ENCODE assay signal across 20 mouse cellular contexts in the genomic region with DNA sequence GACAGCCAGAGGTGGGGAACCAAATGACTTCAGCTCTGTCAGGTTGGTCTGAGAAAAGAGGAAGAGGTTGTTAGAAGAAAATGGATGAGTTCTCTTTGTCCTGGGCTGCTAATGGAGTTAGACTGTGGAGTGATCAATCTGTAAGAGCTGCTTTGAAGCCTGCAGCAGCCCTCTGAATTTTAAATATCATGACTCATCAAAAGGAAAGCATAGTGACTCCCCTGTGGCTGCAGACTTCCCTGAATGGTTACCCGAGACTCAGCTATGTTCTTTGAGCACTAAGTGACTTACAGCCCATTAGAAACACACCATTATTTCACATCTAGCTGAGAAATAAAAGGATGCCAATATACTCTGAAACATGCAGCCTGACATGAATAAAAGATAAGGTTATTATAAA.
DNase-seq lines count a peak whose midpoint lies in the region; ATAC-seq lines count a peak whose summit lies in the region.
"Had no signal": no experiment of that assay in that cellular context is flagged by ENCODE, and none has a peak within 500 bp of the region (broad histone marks: within the 10 kb centered on the region; RNA-seq: fewer than 3 reads in every experiment).

No protein-coding gene starts in this region.

- H3K9ac ChIP-seq in forebrain, embryonic 16.5 days (replicated peaks; ENCODE audit: low read depth, low read length): no peak overlapping the region
- H3K9ac ChIP-seq in forebrain, embryonic 15.5 days (replicated peaks): no peak overlapping the region
- H3K9ac ChIP-seq in midbrain, embryonic 13.5 days (replicated peaks): no peak overlapping the region
- no peak overlapping the region for H3K9ac ChIP-seq in midbrain, embryonic 11.5 days (ENCODE audit: low read length)
- no peak overlapping the region for H3K9ac ChIP-seq in midbrain, embryonic 15.5 days
- H3K9ac ChIP-seq: heart, embryonic 15.5 days; kidney, embryonic 15.5 days; liver, embryonic 14.5 days; lung, embryonic 15.5 days had no signal

- no peaks in the 10 kb centered on the region for H3K4me1 ChIP-seq in forebrain, embryonic 16.5 days (replicated peaks; ENCODE audit: control insufficient read depth, insufficient read depth, low read length)
- H3K4me1 ChIP-seq in forebrain, embryonic 15.5 days: peaks cover 4% of the 10 kb centered on the region; the same call in 1 of the 2 replicates
- H3K4me1 ChIP-seq in midbrain, embryonic 13.5 days (replicated peaks): peaks cover 3% of the 10 kb centered on the region
- no peaks in the 10 kb centered on the region for H3K4me1 ChIP-seq in midbrain, embryonic 11.5 days (ENCODE audit: control insufficient read depth, insufficient read depth, low read length)
- peaks cover 8% of the 10 kb centered on the region; the same call in 1 of the 2 replicates for H3K4me1 ChIP-seq in midbrain, embryonic 15.5 days
- H3K4me1 ChIP-seq: heart, embryonic 15.5 days; kidney, embryonic 15.5 days; lung, embryonic 15.5 days had no signal

- no peaks in the 10 kb centered on the region for H3K9me3 ChIP-seq in forebrain, embryonic 16.5 days (ENCODE audit: control insufficient read depth, low read length)
- H3K9me3 ChIP-seq in forebrain, embryonic 15.5 days: no peaks in the 10 kb centered on the region
- H3K9me3 ChIP-seq in midbrain, embryonic 13.5 days: no peaks in the 10 kb centered on the region
- no peaks in the 10 kb centered on the region for H3K9me3 ChIP-seq in midbrain, embryonic 11.5 days (ENCODE audit: control insufficient read depth, low read length)
- no peaks in the 10 kb centered on the region for H3K9me3 ChIP-seq in midbrain, embryonic 15.5 days
- H3K9me3 ChIP-seq: heart, embryonic 15.5 days; kidney, embryonic 15.5 days; lung, embryonic 15.5 days had no signal

- 16% methylated on average over 1 of the region's 1 CpGs for WGBS in forebrain, embryonic 16.5 days
- WGBS in forebrain, embryonic 15.5 days: 23% methylated on average over 1 of the region's 1 CpGs
- 36% methylated on average over 1 of the region's 1 CpGs for WGBS in midbrain, embryonic 13.5 days
- 50% methylated on average over 1 of the region's 1 CpGs for WGBS in midbrain, embryonic 11.5 days
- 24% methylated on average over 1 of the region's 1 CpGs for WGBS in midbrain, embryonic 15.5 days

- H3K36me3 ChIP-seq in forebrain, embryonic 16.5 days (ENCODE audit: control insufficient read depth, insufficient read depth): no peaks in the 10 kb centered on the region
- no peaks in the 10 kb centered on the region for H3K36me3 ChIP-seq in forebrain, embryonic 15.5 days
- H3K36me3 ChIP-seq in midbrain, embryonic 13.5 days: no peaks in the 10 kb centered on the region
- H3K36me3 ChIP-seq in midbrain, embryonic 11.5 days (ENCODE audit: control insufficient read depth, insufficient read depth, low read length): no peaks in the 10 kb centered on the region
- no peaks in the 10 kb centered on the region for H3K36me3 ChIP-seq in midbrain, embryonic 15.5 days (replicated peaks)
- H3K36me3 ChIP-seq: heart, embryonic 15.5 days; kidney, embryonic 15.5 days; lung, embryonic 15.5 days had no signal

- no peak overlapping the region for H3K4me3 ChIP-seq in forebrain, embryonic 16.5 days (replicated peaks; ENCODE audit: low read length)
- H3K4me3 ChIP-seq in forebrain, embryonic 15.5 days: no peak overlapping the region
- H3K4me3 ChIP-seq in midbrain, embryonic 13.5 days (replicated peaks): no peak overlapping the region
- H3K4me3 ChIP-seq in midbrain, embryonic 11.5 days (ENCODE audit: low read depth, low read length): no peak overlapping the region
- H3K4me3 ChIP-seq in midbrain, embryonic 15.5 days: no peak overlapping the region
- H3K4me3 ChIP-seq: heart, adult 2 months; heart, embryonic 15.5 days; kidney, embryonic 15.5 days; lung, embryonic 15.5 days had no signal

- peak; percentile 50; the same call in 1 of the 2 replicates for ATAC-seq in forebrain, embryonic 16.5 days
- no peak for ATAC-seq in forebrain, embryonic 15.5 days (replicated peaks)
- ATAC-seq in midbrain, embryonic 13.5 days: peak; percentile 62; the same call in 1 of the 2 replicates
- no peak for ATAC-seq in midbrain, embryonic 11.5 days (ENCODE audit: low FRiP score)
- ATAC-seq in midbrain, embryonic 15.5 days (replicated peaks): peak; percentile 69; the same call in 1 of the 2 replicates
- ATAC-seq: intestine, embryonic 16.5 days had no signal

- no peak for DNase-seq in midbrain, embryonic 11.5 days (ENCODE audit: low spot score, missing footprints)
- peak; percentile 2 for DNase-seq in retina, postnatal 1 day
- DNase-seq in heart, adult 8-10 months (ENCODE audit: low spot score): no peak
- no peak for DNase-seq in adrenal gland, adult (ENCODE audit: inconsistent age in 2 of 2, low spot score in 1 of 2)
- DNase-seq: adrenal gland, postnatal 36 days; cerebellum, adult 8-10 months; heart, adult 2 months; heart, postnatal 4 days; right cerebral cortex, postnatal 4 days had no signal

- H3K27ac ChIP-seq in forebrain, embryonic 16.5 days (ENCODE audit: low read length): no peak overlapping the region
- no peak overlapping the region; the same call in 1 of the 2 replicates for H3K27ac ChIP-seq in forebrain, embryonic 15.5 days (replicated peaks)
- H3K27ac ChIP-seq in midbrain, embryonic 13.5 days: peak overlapping the region; percentile 37
- H3K27ac ChIP-seq in midbrain, embryonic 11.5 days (ENCODE audit: low read depth, low read length): no peak overlapping the region
- peak overlapping the region; percentile 73 for H3K27ac ChIP-seq in midbrain, embryonic 15.5 days
- H3K27ac ChIP-seq: heart, adult 2 months; heart, embryonic 15.5 days; kidney, embryonic 15.5 days; liver, embryonic 14.5 days; lung, embryonic 15.5 days; macrophage; stomach, postnatal 0 days had no signal

- no peaks in the 10 kb centered on the region for H3K27me3 ChIP-seq in forebrain, embryonic 16.5 days (replicated peaks; ENCODE audit: control insufficient read depth, insufficient read depth, low read length)
- H3K27me3 ChIP-seq in forebrain, embryonic 15.5 days: no peaks in the 10 kb centered on the region
- H3K27me3 ChIP-seq in midbrain, embryonic 13.5 days: no peaks in the 10 kb centered on the region
- no peaks in the 10 kb centered on the region for H3K27me3 ChIP-seq in midbrain, embryonic 11.5 days (ENCODE audit: control insufficient read depth, insufficient read depth, low read length)
- no peaks in the 10 kb centered on the region for H3K27me3 ChIP-seq in midbrain, embryonic 15.5 days (replicated peaks)
- H3K27me3 ChIP-seq: heart, embryonic 15.5 days; kidney, embryonic 15.5 days; lung, embryonic 15.5 days had no signal

- H3K4me2 ChIP-seq in forebrain, embryonic 16.5 days (ENCODE audit: low read length): no peak overlapping the region
- no peak overlapping the region for H3K4me2 ChIP-seq in forebrain, embryonic 15.5 days (replicated peaks)
- no peak overlapping the region for H3K4me2 ChIP-seq in midbrain, embryonic 13.5 days (replicated peaks)
- H3K4me2 ChIP-seq in midbrain, embryonic 11.5 days: no peak overlapping the region
- no peak overlapping the region for H3K4me2 ChIP-seq in midbrain, embryonic 15.5 days
- H3K4me2 ChIP-seq: heart, embryonic 15.5 days; kidney, embryonic 15.5 days; lung, embryonic 15.5 days had no signal

Comparison
In these comparisons a context has a peak if more than half of its experiments do, and no peak if none do; other contexts are left out.
1. ATAC-seq: peak in forebrain, embryonic 16.5 days (single experiment), midbrain, embryonic 13.5 days (single experiment) and midbrain, embryonic 15.5 days (single experiment); none in forebrain, embryonic 15.5 days (single experiment) and midbrain, embryonic 11.5 days (single experiment).
2. H3K27ac ChIP-seq: peak in midbrain, embryonic 13.5 days (single experiment) and midbrain, embryonic 15.5 days (single experiment); none in forebrain, embryonic 16.5 days (single experiment), forebrain, embryonic 15.5 days (single experiment) and midbrain, embryonic 11.5 days (single experiment).